Mouse (Mus musculus) brain, embryonic 14.5 days (tissue): ENCODE results near the gene Dusp28.

Experiments used
- CTCF ChIP-seq: fragments of 200-500 bp; IDR thresholded peaks from 2 replicates; pipeline ENCODE4 v1.5.1; 2012; ENCODE audit warnings: inconsistent platforms, mild to moderate bottlenecking, moderate library complexity, borderline replicate concordance; ENCODE audit not compliant: insufficient read depth, insufficient read length; ENCODE audit errors: extremely low read depth
- POLR2A ChIP-seq: fragments of 200-500 bp; IDR thresholded peaks from 2 replicates; pipeline ENCODE4 v1.6.1; 2012; ENCODE audit warnings: mild to moderate bottlenecking, inconsistent platforms, borderline replicate concordance; ENCODE audit not compliant: poor library complexity, insufficient read depth, insufficient read length, severe bottlenecking; ENCODE audit errors: extremely low read depth

DNA sequence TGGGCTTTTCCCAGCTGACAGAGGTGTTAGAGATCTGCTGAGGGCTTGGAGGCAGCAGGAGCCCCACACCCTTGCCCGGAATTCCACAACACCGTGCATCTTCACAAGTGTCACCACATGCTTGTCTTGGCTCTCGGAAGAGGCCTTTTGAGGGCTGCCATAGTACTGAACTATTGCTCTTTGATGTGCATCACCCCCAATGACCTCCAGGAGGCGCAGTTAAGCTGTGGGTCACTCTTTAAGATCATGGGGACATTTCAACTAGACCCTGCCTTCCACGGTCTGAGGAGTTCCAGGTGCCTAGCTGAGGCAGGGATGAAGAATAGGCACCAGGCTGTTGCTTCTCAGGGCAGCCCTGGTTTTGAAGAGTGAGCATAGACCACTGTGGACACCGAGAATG, 42.6 kb downstream of the Dusp28 start:
- TF ChIP-seq POLR2A (no peak), CTCF (peak; percentile 41; the same call in 1 of the 2 replicates)
